Mouse (Mus musculus) hindbrain, postnatal 0 days (tissue): ENCODE measurements at regions not wholly inside any gene's neighbourhood (a gene's known extent, or its start where the extent isn't known, plus 50 kb on each side); places are given as distances from the start of the nearest gene placed in this dataset.
A peak's percentile ranks its signal among the peaks of the same experiment; 100 is the strongest.

Experiments
- ATAC-seq: fragments of 200-750 bp; cut with Nextera tagmentation; 2 replicates; pipeline ENCODE4 v1.8.0; 2017; ENCODE audit warnings: mild to moderate bottlenecking, moderate TSS enrichment, moderate library complexity
- DNase-seq: peaks from one replicate; pipeline ENCODE4 v3.0.0-alpha.2; 2015; ENCODE audit warnings: low spot score
- H3K27ac ChIP-seq: fragments of 300-500 bp; sonication (generic); 2 replicates; pipeline ENCODE4 v1.5.1; 2014; ENCODE audit warnings: mild to moderate bottlenecking
- H3K27me3 ChIP-seq: fragments of 300-500 bp; sonication (generic); 2 replicates; pipeline ENCODE4 v1.6.1; 2014; ENCODE audit warnings: low read length, mixed read lengths; ENCODE audit not compliant: insufficient read depth
- H3K36me3 ChIP-seq: fragments of 300-500 bp; sonication (generic); 2 replicates; pipeline ENCODE4 v1.6.1; 2014; ENCODE audit warnings: low read length, mixed read lengths; ENCODE audit not compliant: insufficient read depth
- H3K4me1 ChIP-seq: fragments of 300-500 bp; sonication (generic); 2 replicates; pipeline ENCODE4 v1.6.1; 2014; ENCODE audit warnings: antibody characterized with exemption, low read length, mixed read lengths; ENCODE audit not compliant: insufficient read depth
- H3K4me2 ChIP-seq: fragments of 300-500 bp; sonication (generic); 2 replicates; pipeline ENCODE4 v1.6.1; 2014; ENCODE audit warnings: low read depth, mild to moderate bottlenecking, low read length, moderate library complexity, mixed read lengths
- H3K4me3 ChIP-seq: fragments of 300-500 bp; sonication (generic); 2 replicates; pipeline ENCODE4 v1.5.1; 2014; ENCODE audit warnings: low read length
- H3K9ac ChIP-seq: fragments of 300-500 bp; sonication (generic); replicated peaks from 2 replicates; pipeline ENCODE4 v1.6.1; 2014; ENCODE audit warnings: mild to moderate bottlenecking, low read length, moderate library complexity, mixed read lengths
- H3K9me3 ChIP-seq: fragments of 300-500 bp; sonication (generic); 2 replicates; pipeline ENCODE4 v1.6.1; 2016; ENCODE audit warnings: low read length, mixed read lengths
- CTCF ChIP-seq: IDR thresholded peaks from 2 replicates; pipeline ENCODE4 v1.5.1; 2016; ENCODE audit warnings: antibody characterized with exemption, control low read depth, low read depth
- WGBS: fragments of 180-500 bp; shearing (Covaris S2); extraction: QIAGEN DNeasy Blood & Tissue Kit; methylation state at CpG from one replicate; pipeline ENCODE4 v1.1.7; 2014; 5-methylcytosine and 5-hydroxymethylcytosine counted together

DNA sequence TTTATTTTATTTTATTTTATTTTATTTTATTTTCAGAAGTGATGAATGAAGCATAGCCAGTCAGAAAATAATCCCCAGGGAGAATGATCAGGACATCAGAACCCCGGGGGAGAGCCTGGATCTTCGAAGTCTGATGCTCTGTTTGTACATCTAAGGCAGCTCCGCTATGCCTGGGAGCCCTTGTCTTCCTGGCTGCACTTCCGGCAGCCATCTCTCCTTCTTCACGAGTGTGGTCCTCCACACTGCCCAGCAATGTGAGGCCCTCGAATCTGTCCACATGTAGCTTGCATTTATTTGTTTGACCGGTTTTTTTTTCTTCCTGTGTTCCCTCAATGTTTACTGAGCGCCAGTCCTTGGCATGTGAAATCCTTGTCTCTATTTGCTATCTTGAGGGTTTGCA, 95.9 kb downstream of the Vcpkmt start:
- no peaks in the 10 kb centered on the region for H3K36me3 ChIP-seq
- no peak overlapping the region for H3K27ac ChIP-seq
- no peak overlapping the region for H3K9ac ChIP-seq
- WGBS, result 71% methylated on average over 8 of the region's 8 CpGs
- H3K4me3 ChIP-seq, result no peak overlapping the region
- no peak for ATAC-seq
- TF ChIP-seq CTCF, result no peak
- no peaks in the 10 kb centered on the region for H3K27me3 ChIP-seq
- no peak overlapping the region for H3K4me2 ChIP-seq
- DNase-seq, result no peak
- no peaks in the 10 kb centered on the region for H3K9me3 ChIP-seq
- peaks cover 9% of the 10 kb centered on the region; the same call in 1 of the 2 replicates for H3K4me1 ChIP-seq

DNA sequence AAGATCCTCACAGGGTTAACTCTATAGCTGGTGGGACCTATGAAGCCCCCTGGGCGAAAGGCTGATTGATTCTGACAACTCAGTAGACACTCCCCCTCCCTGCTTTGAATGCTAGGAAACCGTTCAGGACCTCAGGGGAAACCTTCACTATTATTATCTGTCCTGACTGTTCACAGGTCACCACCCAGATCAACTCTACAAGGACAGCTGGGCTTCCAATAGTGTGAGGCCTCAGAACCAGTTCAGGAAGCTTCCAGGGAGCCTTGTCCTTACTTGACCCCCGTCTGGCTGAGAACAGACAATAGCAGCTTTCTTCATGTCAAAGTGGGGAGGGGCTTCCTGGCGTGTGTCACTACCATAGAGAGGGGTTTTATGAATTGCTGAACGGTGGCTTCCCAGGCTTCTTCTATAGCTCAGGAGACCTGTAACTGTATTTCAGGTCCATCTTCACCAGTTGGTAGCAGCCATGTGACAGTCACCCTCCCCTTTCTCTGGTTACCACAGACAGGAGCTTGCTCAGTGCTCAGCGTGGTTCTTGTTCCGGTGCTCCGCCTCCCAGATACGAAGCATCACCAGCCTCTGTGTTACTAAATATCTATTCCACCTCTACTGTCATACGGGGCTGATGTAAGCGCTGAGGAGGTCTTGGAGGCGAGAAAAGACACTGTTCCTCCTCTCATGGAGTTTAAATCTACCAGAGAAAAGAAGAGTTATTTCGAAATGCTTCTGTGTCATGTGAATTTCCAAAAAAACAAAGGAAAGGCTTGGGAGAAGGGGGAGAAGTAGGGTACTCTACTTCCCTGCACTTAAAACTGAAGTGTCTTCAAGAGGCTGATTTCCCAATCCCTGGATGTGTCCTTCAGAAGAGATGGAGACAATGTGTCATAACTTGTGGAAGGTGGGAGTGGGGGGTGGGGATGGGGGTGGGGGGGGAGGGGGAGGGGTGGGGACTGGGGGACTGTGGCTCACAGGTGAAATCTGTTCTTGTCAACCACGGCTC, 96.9 kb downstream of the Vcpkmt start:
- Histone ChIP-seq H3K4me2 (peak overlapping the region; percentile 37), H3K9me3 (no peaks in the 10 kb centered on the region), H3K27me3 (no peaks in the 10 kb centered on the region), H3K9ac (no peak overlapping the region), H3K4me3 (no peak overlapping the region), H3K36me3 (no peaks in the 10 kb centered on the region), H3K27ac (peak overlapping the region; percentile 32; the same call in 1 of the 2 replicates), H3K4me1 (peaks cover 9% of the 10 kb centered on the region; the same call in 1 of the 2 replicates)
- DNase-seq, result peak; percentile 50
- TF ChIP-seq CTCF, result no peak
- peak; percentile 90 for ATAC-seq
- WGBS, result 18% methylated on average over 14 of the region's 14 CpGs

GRCm38 (mm10) chr12:69481420-69481819, 101.4 kb downstream of the Vcpkmt start:
- ATAC-seq (no peak), DNase-seq (no peak)
- Histone ChIP-seq H3K9me3 (no peaks in the 10 kb centered on the region), H3K4me3 (no peak overlapping the region), H3K4me2 (no peak overlapping the region), H3K27me3 (no peaks in the 10 kb centered on the region), H3K4me1 (peaks cover 16% of the 10 kb centered on the region), H3K36me3 (no peaks in the 10 kb centered on the region), H3K27ac (no peak overlapping the region), H3K9ac (no peak overlapping the region)
- 80% methylated on average over 3 of the region's 3 CpGs for WGBS
- no peak for TF ChIP-seq CTCF

- no peaks in the 10 kb centered on the region for H3K27me3 ChIP-seq
- H3K9me3 ChIP-seq, result no peaks in the 10 kb centered on the region
- peaks cover 16% of the 10 kb centered on the region for H3K4me1 ChIP-seq
- H3K27ac ChIP-seq, result peak overlapping the region; percentile 48
- TF ChIP-seq CTCF, result no peak
- DNase-seq (peak; percentile 53), ATAC-seq (peak; percentile 43; the same call in 1 of the 2 replicates)
- H3K9ac ChIP-seq, result no peak overlapping the region
- H3K4me3 ChIP-seq, result no peak overlapping the region
- H3K36me3 ChIP-seq, result no peaks in the 10 kb centered on the region
- peak overlapping the region; percentile 51 for H3K4me2 ChIP-seq
- 5% methylated on average over 18 of the region's 18 CpGs for WGBS
These were observed 104.4 kb upstream of the Gm9887 start for GRCm38 (mm10) chr12:69476631-69477091.

DNA sequence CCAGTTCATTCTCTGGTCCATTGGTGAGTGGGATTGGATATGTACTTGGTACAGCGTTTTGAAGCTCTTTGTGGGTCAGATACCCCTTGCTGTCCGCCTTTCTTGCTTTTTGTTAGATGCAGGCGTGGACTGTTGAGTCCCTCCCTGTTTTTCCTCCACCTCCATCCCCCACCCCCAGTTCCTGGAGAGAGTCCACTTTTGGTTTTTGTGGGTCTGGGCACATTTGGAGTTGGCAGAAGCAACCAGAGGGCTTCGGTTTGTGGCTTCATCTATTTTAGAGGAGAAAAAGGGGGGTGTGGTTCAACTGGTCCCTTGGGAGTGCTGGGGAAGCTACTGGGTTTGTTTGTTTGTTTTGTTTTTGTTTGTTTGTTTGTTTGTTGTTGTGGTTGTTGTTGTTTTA, 103.9 kb upstream of the Gm9887 start:
- Histone ChIP-seq H3K27ac (peak overlapping the region; percentile 48; the same call in 1 of the 2 replicates), H3K9me3 (no peaks in the 10 kb centered on the region), H3K4me1 (peaks cover 16% of the 10 kb centered on the region), H3K4me3 (no peak overlapping the region), H3K27me3 (no peaks in the 10 kb centered on the region), H3K9ac (no peak overlapping the region), H3K36me3 (no peaks in the 10 kb centered on the region), H3K4me2 (peak overlapping the region; percentile 51; the same call in 1 of the 2 replicates)
- DNase-seq (peak; percentile 33), ATAC-seq (no peak)
- TF ChIP-seq CTCF, result no peak
- WGBS, result 52% methylated on average over 4 of the region's 4 CpGs

DNA sequence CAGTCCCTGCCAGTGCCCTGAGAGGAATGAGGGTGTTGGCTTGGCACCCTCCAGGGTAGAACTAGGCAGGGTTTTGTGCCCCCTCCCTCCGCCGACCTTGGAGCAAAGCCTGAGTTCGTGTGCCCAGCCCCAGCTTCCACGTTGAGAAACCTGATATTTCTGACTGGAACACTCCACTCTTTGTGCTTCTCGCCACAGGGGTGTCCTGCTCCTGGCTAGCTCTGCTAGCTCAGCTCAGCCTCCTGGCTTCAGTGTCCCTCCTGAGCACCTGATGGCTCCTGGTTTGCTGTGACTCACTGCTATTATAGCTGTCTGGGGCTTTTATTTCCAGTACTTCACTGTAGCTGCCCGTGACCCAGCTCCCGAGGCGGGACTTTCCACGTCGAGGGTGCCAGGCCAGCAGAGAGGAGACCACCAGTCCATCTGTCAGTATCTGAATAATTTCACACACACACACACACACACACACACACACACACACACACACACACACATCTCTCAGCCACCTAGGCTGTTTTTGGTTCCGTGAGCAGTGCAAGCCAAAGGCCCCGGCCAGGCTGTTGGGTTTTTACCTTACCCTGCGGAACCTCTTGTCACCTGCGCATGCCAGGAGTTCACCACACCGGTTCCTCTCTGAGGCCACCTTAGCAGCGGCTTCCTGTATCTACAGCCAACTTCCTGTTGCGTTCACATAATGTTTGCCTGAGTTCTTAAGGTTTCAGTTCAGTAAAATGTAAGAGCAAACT, 102.8 kb upstream of the Gm9887 start:
- no peak overlapping the region for H3K4me2 ChIP-seq
- peaks cover 16% of the 10 kb centered on the region for H3K4me1 ChIP-seq
- 0 out of 2 replicates have a peak overlapping the region, but pooled peaks have one; percentile 17 for H3K9ac ChIP-seq
- H3K4me3 ChIP-seq, result no peak overlapping the region
- no peaks in the 10 kb centered on the region for H3K36me3 ChIP-seq
- DNase-seq, result peak; percentile 44
- WGBS, result 57% methylated on average over 17 of the region's 17 CpGs
- H3K27me3 ChIP-seq, result no peaks in the 10 kb centered on the region
- ATAC-seq, result peak; percentile 55
- no peak for TF ChIP-seq CTCF
- no peaks in the 10 kb centered on the region for H3K9me3 ChIP-seq
- peak overlapping the region; percentile 32; the same call in 1 of the 2 replicates for H3K27ac ChIP-seq
